Mouse (Mus musculus): ENCODE data around the gene Abhd17a. TPM values are rescaled to one million over a fixed set of nuclear protein-coding genes. Genes with fewer than 3 reads are reported as not detected.

Abhd17a gene
- polyA plus RNA-seq, 1 experiment from 2014 or later, result 105 TPM

- H3K9me3 ChIP-seq (ENCODE audit: low read length), result no peaks in the 10 kb centered on the region
- TF ChIP-seq CTCF (IDR thresholded peaks at IDR 0.05), result no peak
- TF ChIP-seq EP300 (IDR thresholded peaks at IDR 0.05), result no peak; the same call in 1 of the 2 replicates
- H3K9ac ChIP-seq (replicated peaks; ENCODE audit: low read depth), result no peak overlapping the region
- ATAC-seq, result peak; percentile 21
- 43% methylated on average over 4 of the region's 4 CpGs for WGBS
- H3K4me2 ChIP-seq (replicated peaks; ENCODE audit: low read depth, low read length), result peak overlapping the region; percentile 51; the same call in 1 of the 2 replicates
- H3K27ac ChIP-seq (ENCODE audit: low read length), result peak overlapping the region; percentile 86
- peak; percentile 60 for DNase-seq (ENCODE audit: low spot score)
- H3K36me3 ChIP-seq (ENCODE audit: insufficient read depth, low read length), result no peaks in the 10 kb centered on the region
- H3K4me3 ChIP-seq (ENCODE audit: low read depth, low read length), result no peak overlapping the region
- H3K27me3 ChIP-seq (replicated peaks; ENCODE audit: insufficient read depth, low read length), result no peaks in the 10 kb centered on the region
- peaks cover 22% of the 10 kb centered on the region; the same call in 1 of the 2 replicates for H3K4me1 ChIP-seq (ENCODE audit: insufficient read depth, low read depth, low read length)
Observed at GRCm38 (mm10) chr10:80587305-80587657, 2.9 kb downstream of the Abhd17a start.

DNA sequence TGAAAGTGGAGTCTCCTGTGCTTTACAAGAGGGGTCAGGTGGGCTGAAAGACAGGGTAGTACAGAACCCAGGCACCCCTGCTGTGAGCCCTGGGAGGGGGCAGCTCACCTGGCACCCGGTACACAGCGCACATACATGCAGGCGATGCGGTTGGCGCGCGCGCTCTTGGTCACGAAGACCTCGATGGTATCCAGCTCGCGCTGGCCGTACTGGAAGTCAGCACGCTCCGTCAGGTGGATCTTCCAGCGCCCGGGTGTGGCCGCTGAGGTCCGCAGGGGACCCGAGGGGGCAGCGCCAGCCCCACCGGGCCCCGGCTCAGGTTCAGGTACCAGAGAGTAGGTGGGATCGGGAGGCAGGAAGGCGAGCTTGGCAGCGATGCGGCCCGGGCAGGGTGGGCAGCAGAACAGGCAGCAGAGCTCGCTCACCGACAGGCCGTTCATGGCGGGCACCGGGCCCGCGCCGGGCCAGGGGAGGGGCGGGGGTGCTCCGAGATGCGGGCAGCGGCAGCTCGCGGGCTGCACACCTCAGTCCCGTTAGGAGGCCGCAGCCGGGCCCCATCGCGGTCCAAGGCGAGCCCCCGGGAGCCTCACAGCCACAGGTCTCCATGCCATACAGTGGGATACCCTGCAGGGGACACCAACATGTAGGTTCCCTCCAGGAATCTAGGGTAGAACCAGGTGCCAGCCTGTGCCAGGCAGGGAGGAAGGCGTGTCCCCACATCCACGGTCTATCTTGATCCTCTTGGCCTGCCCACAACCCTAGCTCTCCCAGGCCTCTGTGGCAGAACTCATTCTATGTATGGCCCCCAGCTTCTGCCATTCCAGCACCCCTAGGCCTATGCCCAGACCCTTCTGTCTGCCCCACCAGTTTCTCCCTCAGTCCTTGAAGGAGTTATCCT is 3.5 kb downstream of the Abhd17a start:
- peak overlapping the region; percentile 51 for H3K4me2 ChIP-seq (replicated peaks; ENCODE audit: low read depth, low read length)
- peak overlapping the region; percentile 15; the same call in 1 of the 2 replicates for H3K4me3 ChIP-seq (ENCODE audit: low read depth, low read length)
- H3K27ac ChIP-seq (ENCODE audit: low read length), result peak overlapping the region; percentile 86
- no peaks in the 10 kb centered on the region for H3K36me3 ChIP-seq (ENCODE audit: insufficient read depth, low read length)
- WGBS, result 85% methylated on average over 38 of the region's 51 CpGs
- H3K9ac ChIP-seq (replicated peaks; ENCODE audit: low read depth), result no peak overlapping the region
- H3K9me3 ChIP-seq (ENCODE audit: low read length), result no peaks in the 10 kb centered on the region
- no peaks in the 10 kb centered on the region for H3K27me3 ChIP-seq (replicated peaks; ENCODE audit: insufficient read depth, low read length)
- peaks cover 22% of the 10 kb centered on the region; the same call in 1 of the 2 replicates for H3K4me1 ChIP-seq (ENCODE audit: insufficient read depth, low read depth, low read length)
- ATAC-seq (no peak), DNase-seq (ENCODE audit: low spot score) (no peak)
- TF ChIP-seq EP300 (IDR thresholded peaks at IDR 0.05) (no peak), CTCF (IDR thresholded peaks at IDR 0.05) (no peak)

- no peak for ATAC-seq
- H3K36me3 ChIP-seq (ENCODE audit: insufficient read depth, low read length), result no peaks in the 10 kb centered on the region
- H3K9me3 ChIP-seq (ENCODE audit: low read length), result no peaks in the 10 kb centered on the region
- peaks cover 22% of the 10 kb centered on the region; the same call in 1 of the 2 replicates for H3K4me1 ChIP-seq (ENCODE audit: insufficient read depth, low read depth, low read length)
- no peaks in the 10 kb centered on the region for H3K27me3 ChIP-seq (replicated peaks; ENCODE audit: insufficient read depth, low read length)
- H3K4me3 ChIP-seq (ENCODE audit: low read depth, low read length), result no peak overlapping the region
- TF ChIP-seq CTCF (IDR thresholded peaks at IDR 0.05) (no peak), EP300 (IDR thresholded peaks at IDR 0.05) (no peak)
- no peak overlapping the region for H3K27ac ChIP-seq (ENCODE audit: low read length)
- peak overlapping the region; percentile 51 for H3K4me2 ChIP-seq (replicated peaks; ENCODE audit: low read depth, low read length)
- no peak overlapping the region for H3K9ac ChIP-seq (replicated peaks; ENCODE audit: low read depth)
- DNase-seq (ENCODE audit: low spot score), result no peak
- 81% methylated on average over 8 of the region's 8 CpGs for WGBS
Observed at GRCm38 (mm10) chr10:80585581-80585980, 4.6 kb downstream of the Abhd17a start.

DNA sequence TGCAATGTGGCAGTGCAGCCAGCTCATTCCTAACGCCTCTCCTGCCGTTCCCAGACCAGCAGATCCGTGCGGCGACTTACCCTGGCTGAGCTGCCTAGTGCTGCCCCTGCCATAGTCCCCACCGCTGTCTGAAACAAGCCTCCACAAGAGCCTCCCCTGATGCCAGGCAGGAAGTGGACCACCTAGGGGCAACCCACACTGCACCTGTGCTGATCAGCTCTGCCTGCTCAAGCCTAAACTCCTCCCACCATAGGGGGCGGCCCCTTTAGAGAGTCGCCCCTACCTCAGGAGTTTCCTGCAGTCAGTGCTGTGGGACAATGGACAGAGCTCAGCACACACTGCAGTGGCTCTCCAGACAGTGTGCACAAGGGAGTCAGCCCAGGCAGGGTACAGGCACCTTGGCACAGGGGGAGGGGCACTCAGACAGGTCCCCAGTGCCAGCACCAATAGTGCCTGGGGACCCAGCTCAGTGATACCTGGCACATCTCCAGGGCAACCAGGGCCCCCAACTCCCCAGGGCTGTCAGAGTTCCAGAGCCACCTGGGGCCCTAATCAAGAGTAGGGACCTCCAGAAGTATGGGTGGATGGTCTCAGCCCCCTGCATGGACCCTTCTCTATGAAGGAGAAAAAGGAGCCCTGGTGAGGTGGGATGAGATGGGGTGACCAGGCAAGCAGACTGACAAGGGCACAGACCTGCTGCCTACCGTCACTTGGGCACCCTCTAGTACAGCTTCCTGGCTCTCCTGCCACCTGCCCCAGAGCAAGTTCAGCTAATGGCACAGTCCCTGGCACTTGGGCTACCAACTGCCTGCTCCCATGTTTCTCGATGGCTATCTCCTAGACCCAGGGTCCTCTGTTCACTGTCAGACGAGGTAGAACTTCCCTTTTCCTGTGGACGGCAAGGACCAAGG is 5.2 kb downstream of the Abhd17a start:
- DNase-seq (ENCODE audit: low spot score) (no peak), ATAC-seq (no peak)
- Histone ChIP-seq H3K4me2 (replicated peaks; ENCODE audit: low read depth, low read length) (peak overlapping the region; percentile 51), H3K27me3 (replicated peaks; ENCODE audit: insufficient read depth, low read length) (no peaks in the 10 kb centered on the region), H3K9ac (replicated peaks; ENCODE audit: low read depth) (no peak overlapping the region), H3K4me1 (ENCODE audit: insufficient read depth, low read depth, low read length) (peaks cover 22% of the 10 kb centered on the region; the same call in 1 of the 2 replicates), H3K4me3 (ENCODE audit: low read depth, low read length) (no peak overlapping the region), H3K9me3 (ENCODE audit: low read length) (no peaks in the 10 kb centered on the region), H3K27ac (ENCODE audit: low read length) (peak overlapping the region; percentile 38), H3K36me3 (ENCODE audit: insufficient read depth, low read length) (no peaks in the 10 kb centered on the region)
- TF ChIP-seq CTCF (IDR thresholded peaks at IDR 0.05) (no peak), EP300 (IDR thresholded peaks at IDR 0.05) (no peak)
- 60% methylated on average over 12 of the region's 12 CpGs for WGBS

- WGBS, result 44% methylated on average over 12 of the region's 12 CpGs
- no peaks in the 10 kb centered on the region for H3K27me3 ChIP-seq (replicated peaks; ENCODE audit: insufficient read depth, low read length)
- H3K9me3 ChIP-seq (ENCODE audit: low read length), result no peaks in the 10 kb centered on the region
- no peak overlapping the region for H3K9ac ChIP-seq (replicated peaks; ENCODE audit: low read depth)
- H3K4me1 ChIP-seq (ENCODE audit: insufficient read depth, low read depth, low read length), result peaks cover 18% of the 10 kb centered on the region; the same call in 1 of the 2 replicates
- no peak for DNase-seq (ENCODE audit: low spot score)
- TF ChIP-seq CTCF (IDR thresholded peaks at IDR 0.05) (no peak), EP300 (IDR thresholded peaks at IDR 0.05) (no peak)
- peak overlapping the region; percentile 38; the same call in 1 of the 2 replicates for H3K27ac ChIP-seq (ENCODE audit: low read length)
- H3K36me3 ChIP-seq (ENCODE audit: insufficient read depth, low read length), result no peaks in the 10 kb centered on the region
- H3K4me2 ChIP-seq (replicated peaks; ENCODE audit: low read depth, low read length), result no peak overlapping the region
- H3K4me3 ChIP-seq (ENCODE audit: low read depth, low read length), result no peak overlapping the region
- ATAC-seq, result 0 out of 2 replicates have a peak, but pooled peaks have one; percentile 5
Observed at GRCm38 (mm10) chr10:80584045-80584488, 6.1 kb downstream of the Abhd17a start.

- DNase-seq (ENCODE audit: low spot score) (no peak), ATAC-seq (no peak)
- Histone ChIP-seq H3K27ac (ENCODE audit: low read length) (no peak overlapping the region), H3K9ac (replicated peaks; ENCODE audit: low read depth) (no peak overlapping the region), H3K4me1 (ENCODE audit: insufficient read depth, low read depth, low read length) (peaks cover 10% of the 10 kb centered on the region; the same call in 1 of the 2 replicates), H3K4me3 (ENCODE audit: low read depth, low read length) (no peak overlapping the region), H3K36me3 (ENCODE audit: insufficient read depth, low read length) (no peaks in the 10 kb centered on the region), H3K9me3 (ENCODE audit: low read length) (no peaks in the 10 kb centered on the region), H3K27me3 (replicated peaks; ENCODE audit: insufficient read depth, low read length) (no peaks in the 10 kb centered on the region), H3K4me2 (replicated peaks; ENCODE audit: low read depth, low read length) (no peak overlapping the region)
- TF ChIP-seq CTCF (IDR thresholded peaks at IDR 0.05) (no peak), EP300 (IDR thresholded peaks at IDR 0.05) (no peak)
- 83% methylated on average over 5 of the region's 5 CpGs for WGBS
Observed at GRCm38 (mm10) chr10:80583047-80583446, 7.1 kb downstream of the Abhd17a start.
